Mouse (Mus musculus) midbrain, embryonic 10.5 days (tissue): ENCODE results near the gene Smtnl2. TPM values are rescaled to one million over a fixed set of nuclear protein-coding genes. Genes with fewer than 3 reads are reported as not detected.
"Not testable (repeated sequence)": the region's sequence is repeated elsewhere in the genome, so short reads cannot be mapped to it uniquely, and the experiment has no call there.

Experiments used
- DNase-seq: peaks from one replicate; pipeline ENCODE4 v3.0.0-alpha.2; 2017; ENCODE audit warnings: low spot score
- H3K27ac ChIP-seq: fragments of 300-500 bp; sonication (generic); replicated peaks from 2 replicates; pipeline ENCODE4 v1.5.1; 2016; ENCODE audit warnings: mild to moderate bottlenecking
- H3K27me3 ChIP-seq: fragments of 300-500 bp; sonication (generic); 2 replicates; pipeline ENCODE4 v1.6.1; 2016; ENCODE audit warnings: low read depth, mild to moderate bottlenecking; ENCODE audit not compliant: poor library complexity, severe bottlenecking
- H3K36me3 ChIP-seq: fragments of 300-500 bp; sonication (generic); 2 replicates; pipeline ENCODE4 v1.6.1; 2016; ENCODE audit warnings: mild to moderate bottlenecking, moderate library complexity
- H3K4me1 ChIP-seq: fragments of 300-500 bp; sonication (generic); 2 replicates; pipeline ENCODE4 v1.6.1; 2016
- H3K4me3 ChIP-seq: fragments of 300-500 bp; sonication (generic); 2 replicates; pipeline ENCODE4 v1.5.1; 2016; ENCODE audit warnings: mild to moderate bottlenecking, moderate library complexity
- H3K9me3 ChIP-seq: fragments of 300-500 bp; sonication (generic); replicated peaks from 2 replicates; pipeline ENCODE4 v1.6.1; 2016; ENCODE audit warnings: mild to moderate bottlenecking
- WGBS: fragments of 180-500 bp; shearing (Covaris S2); methylation state at CpG from one replicate; pipeline ENCODE4 v1.1.7; 2016; 5-methylcytosine and 5-hydroxymethylcytosine counted together
- polyA plus RNA-seq: library from polyadenylated mRNA; unstranded; fragments of >200 nt; fragmentation: Nextera tagmentation; extraction: Ambion mirVana; gene quantifications from 2 replicates; pipeline ENCODE4 v1.2.1, GENCODE M21; 2016

Smtnl2 gene
- polyA plus RNA-seq, 1 experiment from 2014 or later, result 13.1 TPM

DNA sequence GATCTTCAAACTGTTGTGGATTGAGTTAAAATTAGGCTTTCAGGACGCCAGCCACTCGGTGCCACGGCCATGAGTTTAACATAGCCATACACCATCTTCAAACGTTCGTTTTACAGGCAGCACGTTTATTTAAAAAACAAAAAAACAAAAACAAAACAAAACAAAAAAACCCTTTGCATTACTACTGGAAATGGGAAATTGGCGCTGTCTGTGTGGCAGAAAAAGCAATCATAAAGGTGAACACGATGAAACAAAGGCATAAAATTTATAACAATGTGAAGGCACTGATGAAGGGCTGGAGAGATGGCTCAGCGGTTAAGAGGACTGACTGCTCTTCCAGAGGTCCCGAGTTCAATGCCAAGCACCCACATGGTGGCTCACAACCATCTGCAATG, 49.2 kb downstream of the Smtnl2 start, which contains the start of gene Tekt1:
Tekt1 (minus strand) TSS at position 96 of the 395 bp plus-strand sequence.
- Histone ChIP-seq H3K27me3 (peaks cover 9% of the 10 kb centered on the region), H3K9me3 (no peaks in the 10 kb centered on the region), H3K4me1 (peaks cover 14% of the 10 kb centered on the region), H3K4me3 (peak within 1 kb of the TSS; percentile 62), H3K36me3 (no peaks in the 10 kb centered on the region), H3K27ac (peak within 1 kb of the TSS; percentile 89)
- 40% methylated on average over 10 of the region's 10 CpGs for WGBS
- no peak for DNase-seq

GRCm38 (mm10) chr11:72361385-72362346, 49.8 kb downstream of the Smtnl2 start:
- peaks cover 9% of the 10 kb centered on the region for H3K27me3 ChIP-seq
- 11% methylated on average over 42 of the region's 42 CpGs for WGBS
- no peaks in the 10 kb centered on the region for H3K36me3 ChIP-seq
- no peaks in the 10 kb centered on the region for H3K9me3 ChIP-seq
- H3K4me3 ChIP-seq, result peak overlapping the region; percentile 62
- H3K27ac ChIP-seq, result peak overlapping the region; percentile 89
- H3K4me1 ChIP-seq, result peaks cover 14% of the 10 kb centered on the region
- DNase-seq, result peak; percentile 87

- Histone ChIP-seq H3K27me3 (no peaks in the 10 kb centered on the region), H3K36me3 (no peaks in the 10 kb centered on the region), H3K9me3 (no peaks in the 10 kb centered on the region), H3K4me1 (peaks cover 5% of the 10 kb centered on the region), H3K27ac (no peak overlapping the region), H3K4me3 (peak overlapping the region; percentile 34; the same call in 1 of the 2 replicates)
- 25% methylated on average over 20 of the region's 20 CpGs for WGBS
- DNase-seq, result peak; percentile 78
These were observed 56.4 kb downstream of the Smtnl2 start for GRCm38 (mm10) chr11:72354971-72355728.

- H3K4me1 ChIP-seq, result peaks cover 5% of the 10 kb centered on the region
- no peak for DNase-seq
- H3K4me3 ChIP-seq, result no peak overlapping the region
- 78% methylated on average over 3 of the region's 3 CpGs for WGBS
- H3K9me3 ChIP-seq, result no peaks in the 10 kb centered on the region
- H3K36me3 ChIP-seq, result no peaks in the 10 kb centered on the region
- no peaks in the 10 kb centered on the region for H3K27me3 ChIP-seq
- no peak overlapping the region for H3K27ac ChIP-seq
These were observed 58.3 kb downstream of the Smtnl2 start for GRCm38 (mm10) chr11:72353186-72353585.

DNA sequence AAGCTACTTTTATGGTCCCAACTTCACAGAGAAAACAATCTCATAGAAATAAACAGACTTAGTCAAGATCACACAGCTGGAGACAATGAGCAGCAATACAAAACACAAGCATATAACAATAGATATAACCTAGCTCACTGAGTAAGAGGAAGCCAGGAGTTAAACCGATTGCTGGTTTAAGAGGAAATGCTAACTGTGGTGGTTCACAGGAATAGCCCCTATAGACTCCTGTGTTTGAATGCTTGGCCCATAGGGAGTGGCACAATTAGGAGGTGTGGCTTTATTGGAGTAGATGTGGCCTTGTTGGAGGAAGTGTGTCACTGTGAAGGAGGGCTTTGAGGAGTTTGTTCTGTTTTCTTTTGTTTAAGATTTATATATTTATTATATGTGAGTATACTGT, 59.2 kb downstream of the Smtnl2 start:
- H3K4me1 ChIP-seq, result peaks cover 5% of the 10 kb centered on the region
- no peaks in the 10 kb centered on the region for H3K36me3 ChIP-seq
- 88% methylated on average over 1 of the region's 1 CpGs for WGBS
- no peaks in the 10 kb centered on the region for H3K27me3 ChIP-seq
- H3K4me3 ChIP-seq, result no peak overlapping the region
- no peak for DNase-seq
- no peaks in the 10 kb centered on the region for H3K9me3 ChIP-seq
- no peak overlapping the region for H3K27ac ChIP-seq

DNA sequence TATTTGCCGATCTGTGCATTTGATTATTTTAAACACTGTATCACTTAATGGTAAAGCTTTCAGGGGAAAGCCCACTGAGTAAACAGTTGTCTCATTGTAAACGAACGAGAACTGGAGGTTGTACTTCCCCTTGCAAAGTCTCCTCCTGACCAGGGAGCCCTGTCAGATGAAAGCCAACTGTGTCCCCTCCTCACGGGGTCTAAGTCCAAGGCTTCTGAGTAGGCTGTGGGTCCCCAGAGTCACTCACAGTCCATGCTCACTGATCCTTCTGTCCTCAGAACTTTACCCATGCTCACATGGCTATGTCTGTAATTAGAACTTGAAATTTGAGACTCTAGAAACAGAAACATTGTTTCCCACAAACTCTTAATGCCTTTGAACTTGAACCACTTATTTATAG, 61.9 kb downstream of the Smtnl2 start:
- no peak overlapping the region for H3K27ac ChIP-seq
- H3K4me3 ChIP-seq, result no peak overlapping the region
- no peaks in the 10 kb centered on the region for H3K27me3 ChIP-seq
- WGBS, result 77% methylated on average over 4 of the region's 4 CpGs
- DNase-seq, result no peak
- no peaks in the 10 kb centered on the region for H3K4me1 ChIP-seq
- no peaks in the 10 kb centered on the region for H3K9me3 ChIP-seq
- no peaks in the 10 kb centered on the region for H3K36me3 ChIP-seq

DNA sequence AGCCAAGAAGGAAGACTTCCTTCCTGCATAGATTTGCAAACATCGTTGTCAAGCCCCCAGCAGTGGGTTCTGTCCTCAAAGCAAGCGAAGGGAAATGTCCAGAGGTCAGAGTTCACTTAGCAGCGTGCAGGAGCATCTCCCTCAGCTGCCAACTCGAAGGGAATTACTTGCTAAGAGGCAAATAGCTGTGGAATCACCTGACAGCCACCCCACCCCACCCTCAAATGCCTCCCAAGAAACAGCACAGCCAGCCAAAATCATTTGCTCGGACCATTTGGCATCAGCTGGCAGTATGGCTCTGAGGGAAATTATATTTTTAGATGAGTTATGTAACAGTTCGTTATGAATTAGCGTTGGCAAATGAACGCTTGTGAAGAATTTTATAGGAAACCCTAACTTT, 62.5 kb downstream of the Smtnl2 start:
- no peak for DNase-seq
- Histone ChIP-seq H3K4me1 (no peaks in the 10 kb centered on the region), H3K4me3 (no peak overlapping the region), H3K27me3 (no peaks in the 10 kb centered on the region), H3K9me3 (no peaks in the 10 kb centered on the region), H3K27ac (no peak overlapping the region), H3K36me3 (no peaks in the 10 kb centered on the region)
- WGBS, result 66% methylated on average over 8 of the region's 8 CpGs

GRCm38 (mm10) chr11:72348563-72348962, 63.0 kb downstream of the Smtnl2 start:
- no peak for DNase-seq
- Histone ChIP-seq H3K9me3 (no peaks in the 10 kb centered on the region), H3K4me1 (no peaks in the 10 kb centered on the region), H3K4me3 (no peak overlapping the region), H3K36me3 (no peaks in the 10 kb centered on the region), H3K27me3 (no peaks in the 10 kb centered on the region), H3K27ac (no peak overlapping the region)
- WGBS, result 70% methylated on average over 10 of the region's 10 CpGs

GRCm38 (mm10) chr11:72344486-72344885, 67.0 kb downstream of the Smtnl2 start:
- H3K9me3 ChIP-seq, result no peaks in the 10 kb centered on the region
- H3K4me3 ChIP-seq, result no peak overlapping the region
- no peak overlapping the region for H3K27ac ChIP-seq
- no peaks in the 10 kb centered on the region for H3K27me3 ChIP-seq
- 93% methylated on average over 11 of the region's 11 CpGs for WGBS
- no peaks in the 10 kb centered on the region for H3K36me3 ChIP-seq
- no peak for DNase-seq
- H3K4me1 ChIP-seq, result peaks cover 8% of the 10 kb centered on the region; the same call in 1 of the 2 replicates

- DNase-seq, result peak; percentile 50
- H3K27me3 ChIP-seq, result no peaks in the 10 kb centered on the region
- H3K4me3 ChIP-seq, result no peak overlapping the region
- H3K27ac ChIP-seq, result no peak overlapping the region
- H3K4me1 ChIP-seq, result peaks cover 14% of the 10 kb centered on the region
- H3K9me3 ChIP-seq, result no peaks in the 10 kb centered on the region
- 30% methylated on average over 8 of the region's 8 CpGs for WGBS
- H3K36me3 ChIP-seq, result no peaks in the 10 kb centered on the region
These were observed 67.6 kb downstream of the Smtnl2 start for GRCm38 (mm10) chr11:72343904-72344303.

- not testable (repeated sequence) for H3K27me3 ChIP-seq, H3K27ac ChIP-seq, H3K36me3 ChIP-seq, H3K4me3 ChIP-seq, H3K9me3 ChIP-seq, DNase-seq
- peaks cover 21% of the 10 kb centered on the region for H3K4me1 ChIP-seq
- WGBS, result 88% methylated on average over 5 of the region's 5 CpGs
These were observed 68.3 kb downstream of the Smtnl2 start for GRCm38 (mm10) chr11:72343238-72343625.

GRCm38 (mm10) chr11:72342549-72343237, 68.8 kb downstream of the Smtnl2 start:
- no peaks in the 10 kb centered on the region for H3K27me3 ChIP-seq
- WGBS, result 13% methylated on average over 7 of the region's 7 CpGs
- peaks cover 26% of the 10 kb centered on the region for H3K4me1 ChIP-seq
- H3K36me3 ChIP-seq, result no peaks in the 10 kb centered on the region
- 0 out of 2 replicates have a peak overlapping the region, but pooled peaks have one; percentile 19 for H3K27ac ChIP-seq
- no peak overlapping the region for H3K4me3 ChIP-seq
- no peaks in the 10 kb centered on the region for H3K9me3 ChIP-seq
- peak; percentile 74 for DNase-seq
